Mouse (Mus musculus): ENCODE data around the gene Cldn14. TPM values are rescaled to one million over a fixed set of nuclear protein-coding genes. Genes with fewer than 3 reads are reported as not detected.
A peak's percentile ranks its signal among the peaks of the same experiment; 100 is the strongest.
"Not testable (repeated sequence)": the region's sequence is repeated elsewhere in the genome, so short reads cannot be mapped to it uniquely, and the experiment has no call there.

Cldn14 gene
- polyA plus RNA-seq, 1 experiment: 0.15 TPM

- 79% methylated on average over 15 of the region's 15 CpGs for WGBS
- no peaks in the 10 kb centered on the region; the same call in 1 of the 2 replicates for H3K4me1 ChIP-seq (ENCODE audit: control insufficient read depth, insufficient read depth, insufficient read length, low read length)
- no peak for TF ChIP-seq CTCF (IDR thresholded peaks at IDR 0.05; ENCODE audit: extremely low read depth, insufficient read length, insufficient replicate concordance, low read depth, low read length)
- no peak for TF ChIP-seq POLR2A (IDR thresholded peaks at IDR 0.05; ENCODE audit: low read depth, low read length)
- no peak overlapping the region for H3K27ac ChIP-seq (ENCODE audit: insufficient read depth, low read depth, low read length)
- H3K4me3 ChIP-seq (ENCODE audit: low read depth, low read length): no peak overlapping the region
- no peaks in the 10 kb centered on the region for H3K36me3 ChIP-seq (ENCODE audit: control insufficient read depth, insufficient read depth, low read length)
- no peaks in the 10 kb centered on the region for H3K27me3 ChIP-seq (ENCODE audit: control insufficient read depth, insufficient read depth, low read length)
Observed at GRCm38 (mm10) chr16:93981190-93981841, 27.3 kb downstream of the Cldn14 start.

GRCm38 (mm10) chr16:93980338-93980737 lies 28.3 kb downstream of the Cldn14 start:
- H3K27me3 ChIP-seq (ENCODE audit: control insufficient read depth, insufficient read depth, low read length); H3K4me1 ChIP-seq (ENCODE audit: control insufficient read depth, insufficient read depth, insufficient read length, low read length); H3K4me3 ChIP-seq (ENCODE audit: low read depth, low read length); H3K36me3 ChIP-seq (ENCODE audit: control insufficient read depth, insufficient read depth, low read length); H3K27ac ChIP-seq (ENCODE audit: insufficient read depth, low read depth, low read length): not testable (repeated sequence)
- 70% methylated on average over 3 of the region's 3 CpGs for WGBS

GRCm38 (mm10) chr16:93979316-93979715 lies 29.3 kb downstream of the Cldn14 start:
- WGBS: 60% methylated on average over 2 of the region's 2 CpGs
- Histone ChIP-seq H3K4me3 (ENCODE audit: low read depth, low read length) (no peak overlapping the region), H3K27me3 (ENCODE audit: control insufficient read depth, insufficient read depth, low read length) (no peaks in the 10 kb centered on the region), H3K4me1 (ENCODE audit: control insufficient read depth, insufficient read depth, insufficient read length, low read length) (no peaks in the 10 kb centered on the region; the same call in 1 of the 2 replicates), H3K36me3 (ENCODE audit: control insufficient read depth, insufficient read depth, low read length) (no peaks in the 10 kb centered on the region), H3K27ac (ENCODE audit: insufficient read depth, low read depth, low read length) (no peak overlapping the region)
- no peak for TF ChIP-seq CTCF (IDR thresholded peaks at IDR 0.05; ENCODE audit: extremely low read depth, insufficient read length, insufficient replicate concordance, low read depth, low read length)

- H3K4me1 ChIP-seq (ENCODE audit: control insufficient read depth, insufficient read depth, insufficient read length, low read length): no peaks in the 10 kb centered on the region; the same call in 1 of the 2 replicates
- H3K27ac ChIP-seq (ENCODE audit: insufficient read depth, low read depth, low read length): no peak overlapping the region
- no peak overlapping the region for H3K4me3 ChIP-seq (ENCODE audit: low read depth, low read length)
- WGBS: 87% methylated on average over 6 of the region's 6 CpGs
- TF ChIP-seq POLR2A (IDR thresholded peaks at IDR 0.05; ENCODE audit: low read depth, low read length): no peak
- TF ChIP-seq CTCF (IDR thresholded peaks at IDR 0.05; ENCODE audit: extremely low read depth, insufficient read length, insufficient replicate concordance, low read depth, low read length): no peak
- H3K27me3 ChIP-seq (ENCODE audit: control insufficient read depth, insufficient read depth, low read length): no peaks in the 10 kb centered on the region
- H3K36me3 ChIP-seq (ENCODE audit: control insufficient read depth, insufficient read depth, low read length): no peaks in the 10 kb centered on the region
Observed at GRCm38 (mm10) chr16:93977587-93977986, 31.1 kb downstream of the Cldn14 start.

- Histone ChIP-seq H3K4me3 (ENCODE audit: low read depth, low read length) (no peak overlapping the region), H3K27me3 (ENCODE audit: control insufficient read depth, insufficient read depth, low read length) (no peaks in the 10 kb centered on the region), H3K4me1 (ENCODE audit: control insufficient read depth, insufficient read depth, insufficient read length, low read length) (no peaks in the 10 kb centered on the region; the same call in 1 of the 2 replicates), H3K27ac (ENCODE audit: insufficient read depth, low read depth, low read length) (no peak overlapping the region), H3K36me3 (ENCODE audit: control insufficient read depth, insufficient read depth, low read length) (no peaks in the 10 kb centered on the region)
- peak; percentile 52; the same call in 1 of the 2 replicates for TF ChIP-seq CTCF (IDR thresholded peaks at IDR 0.05; ENCODE audit: extremely low read depth, insufficient read length, insufficient replicate concordance, low read depth, low read length)
- no peak for TF ChIP-seq POLR2A (IDR thresholded peaks at IDR 0.05; ENCODE audit: low read depth, low read length)
- WGBS: 36% methylated on average over 3 of the region's 3 CpGs
Observed at GRCm38 (mm10) chr16:93976907-93977306, 31.7 kb downstream of the Cldn14 start.

- Histone ChIP-seq H3K36me3 (ENCODE audit: control insufficient read depth, insufficient read depth, low read length) (no peaks in the 10 kb centered on the region), H3K4me3 (ENCODE audit: low read depth, low read length) (no peak overlapping the region), H3K27me3 (ENCODE audit: control insufficient read depth, insufficient read depth, low read length) (no peaks in the 10 kb centered on the region), H3K27ac (ENCODE audit: insufficient read depth, low read depth, low read length) (no peak overlapping the region), H3K4me1 (ENCODE audit: control insufficient read depth, insufficient read depth, insufficient read length, low read length) (no peaks in the 10 kb centered on the region; the same call in 1 of the 2 replicates)
- 87% methylated on average over 12 of the region's 12 CpGs for WGBS
- TF ChIP-seq CTCF (IDR thresholded peaks at IDR 0.05; ENCODE audit: extremely low read depth, insufficient read length, insufficient replicate concordance, low read depth, low read length) (no peak), POLR2A (IDR thresholded peaks at IDR 0.05; ENCODE audit: low read depth, low read length) (no peak)
Observed at GRCm38 (mm10) chr16:93975430-93975829, 33.2 kb downstream of the Cldn14 start.

- Histone ChIP-seq H3K36me3 (ENCODE audit: control insufficient read depth, insufficient read depth, low read length) (no peaks in the 10 kb centered on the region), H3K4me3 (ENCODE audit: low read depth, low read length) (no peak overlapping the region), H3K27ac (ENCODE audit: insufficient read depth, low read depth, low read length) (no peak overlapping the region), H3K4me1 (ENCODE audit: control insufficient read depth, insufficient read depth, insufficient read length, low read length) (no peaks in the 10 kb centered on the region), H3K27me3 (ENCODE audit: control insufficient read depth, insufficient read depth, low read length) (no peaks in the 10 kb centered on the region)
- WGBS: 58% methylated on average over 8 of the region's 8 CpGs
- TF ChIP-seq CTCF (IDR thresholded peaks at IDR 0.05; ENCODE audit: extremely low read depth, insufficient read length, insufficient replicate concordance, low read depth, low read length) (no peak), POLR2A (IDR thresholded peaks at IDR 0.05; ENCODE audit: low read depth, low read length) (no peak)
Observed at GRCm38 (mm10) chr16:93974278-93974677, 34.4 kb downstream of the Cldn14 start.

Measured in small intestine, adult 2 months (tissue).